Mouse (Mus musculus): ENCODE data around the gene Acoxl. TPM values are rescaled to one million over a fixed set of nuclear protein-coding genes. Genes with fewer than 3 reads are reported as not detected.

The Acoxl gene
- 1.9 TPM for polyA plus RNA-seq (2017; shearing (Covaris generic))

GRCm38 (mm10) chr2:127838576-127838975, at the start of gene Acoxl:
Gene Acoxl, plus strand, starts transcription at chr2:127838876.

GRCm38 (mm10) chr2:127791919-127792603, 46.6 kb upstream of the Acoxl start, which contains the start of gene Mtln:
Gene Mtln, minus strand, starts transcription at chr2:127792488.

GRCm38 (mm10) chr2:127831401-127832102, 7.1 kb upstream of the Acoxl start, which contains the start of gene Bub1:
Gene Bub1, minus strand, starts transcription at chr2:127831865.

GRCm38 (mm10) chr2:128125635-128126470, 287.2 kb downstream of the Acoxl start, which contains the start of gene Bcl2l11:
Gene Bcl2l11, plus strand, starts transcription at chr2:128126038.

Other genes with a start within 250 kb of the Acoxl start
- not detected for gene Mal, start 182.2 kb upstream of the Acoxl start, polyA plus RNA-seq (2017; shearing (Covaris generic))
- gene Mall, start 108.9 kb upstream of the Acoxl start, polyA plus RNA-seq (2017; shearing (Covaris generic)) = not detected
- 0.17 TPM for gene Nphp1, start 50.0 kb upstream of the Acoxl start, polyA plus RNA-seq (2017; shearing (Covaris generic))
- 42.8 TPM for gene Mtln, start 46.4 kb upstream of the Acoxl start, polyA plus RNA-seq (2017; shearing (Covaris generic))
- gene Bub1, start 7.0 kb upstream of the Acoxl start, polyA plus RNA-seq (2017; shearing (Covaris generic)) = 1.6 TPM

All from CD4-positive, CD25-positive, alpha-beta regulatory T cell, adult 9 weeks (primary cell).